Mouse (Mus musculus) megakaryocyte, embryonic 14.5 days (primary cell): ENCODE data around the gene Atpaf2.

Source experiments
- FLI1 ChIP-seq: IDR thresholded peaks from 2 replicates; pipeline ENCODE4 v1.6.1; 2012; ENCODE audit warnings: low read length, inconsistent platforms, mixed read lengths
- GATA1 ChIP-seq: IDR thresholded peaks from 3 replicates; pipeline ENCODE4 v1.6.1; 2012; ENCODE audit warnings: mixed read lengths, low read length, inconsistent platforms, borderline replicate concordance

- TF ChIP-seq GATA1 (no peak), FLI1 (no peak)
These were observed 25.8 kb upstream of the Atpaf2 start for GRCm38 (mm10) chr11:60444007-60444406.
